Mouse (Mus musculus): ENCODE measurements around the gene Zfp365. TPM values are rescaled to one million over a fixed set of nuclear protein-coding genes. Genes with fewer than 3 reads are reported as not detected.

Gene Zfp365
- total RNA-seq, 1 experiment from 2014 or later = 0.48 TPM

GRCm38 (mm10) chr10:67856791-67857560 is 55.5 kb downstream of the Zfp365 start:
- no peak for ATAC-seq (replicated peaks; ENCODE audit: insufficient number of reproducible peaks, low FRiP score, low TSS enrichment, poor library complexity, severe bottlenecking)

- no peak for ATAC-seq (replicated peaks; ENCODE audit: insufficient number of reproducible peaks, low FRiP score, low TSS enrichment, poor library complexity, severe bottlenecking)
These were observed 56.7 kb downstream of the Zfp365 start for GRCm38 (mm10) chr10:67855760-67856159.

- no peak for ATAC-seq (replicated peaks; ENCODE audit: insufficient number of reproducible peaks, low FRiP score, low TSS enrichment, poor library complexity, severe bottlenecking)
These were observed 60.1 kb downstream of the Zfp365 start for GRCm38 (mm10) chr10:67852411-67852810.

- ATAC-seq (replicated peaks; ENCODE audit: insufficient number of reproducible peaks, low FRiP score, low TSS enrichment, poor library complexity, severe bottlenecking) = no peak
These were observed 61.4 kb downstream of the Zfp365 start for GRCm38 (mm10) chr10:67851079-67851478.

GRCm38 (mm10) chr10:67846016-67846650 is 66.3 kb downstream of the Zfp365 start:
- no peak for ATAC-seq (replicated peaks; ENCODE audit: insufficient number of reproducible peaks, low FRiP score, low TSS enrichment, poor library complexity, severe bottlenecking)

GRCm38 (mm10) chr10:67841596-67841995 is 70.9 kb downstream of the Zfp365 start:
- no peak for ATAC-seq (replicated peaks; ENCODE audit: insufficient number of reproducible peaks, low FRiP score, low TSS enrichment, poor library complexity, severe bottlenecking)

- ATAC-seq (replicated peaks; ENCODE audit: insufficient number of reproducible peaks, low FRiP score, low TSS enrichment, poor library complexity, severe bottlenecking) = no peak
These were observed 71.7 kb downstream of the Zfp365 start for GRCm38 (mm10) chr10:67840735-67841134.

- ATAC-seq (replicated peaks; ENCODE audit: insufficient number of reproducible peaks, low FRiP score, low TSS enrichment, poor library complexity, severe bottlenecking) = no peak
These were observed 73.3 kb downstream of the Zfp365 start for GRCm38 (mm10) chr10:67839156-67839555.

GRCm38 (mm10) chr10:67836426-67836825 is 76.0 kb downstream of the Zfp365 start:
- no peak for ATAC-seq (replicated peaks; ENCODE audit: insufficient number of reproducible peaks, low FRiP score, low TSS enrichment, poor library complexity, severe bottlenecking)

Other genes starting within 250 kb of the Zfp365 start
- 0.76 TPM in 1 of 3 replicates, not detected in the others for gene Rtkn2, start 66.9 kb upstream of the Zfp365 start, total RNA-seq (2017)